Mouse (Mus musculus) heart, adult 2 months (tissue): ENCODE results near the gene Csrp2.

ENCODE experiments used
- CTCF ChIP-seq: fragments of 200-600 bp; IDR thresholded peaks from 2 replicates; pipeline ENCODE4 v1.8.1; 2022; ENCODE audit warnings: antibody characterized with exemption, mild to moderate bottlenecking, moderate library complexity
- EP300 ChIP-seq: fragments of 200-500 bp; IDR thresholded peaks from 2 replicates; pipeline ENCODE4 v1.6.1; 2011; ENCODE audit warnings: low read depth, low read length, control low read depth; ENCODE audit not compliant: insufficient read depth

DNA sequence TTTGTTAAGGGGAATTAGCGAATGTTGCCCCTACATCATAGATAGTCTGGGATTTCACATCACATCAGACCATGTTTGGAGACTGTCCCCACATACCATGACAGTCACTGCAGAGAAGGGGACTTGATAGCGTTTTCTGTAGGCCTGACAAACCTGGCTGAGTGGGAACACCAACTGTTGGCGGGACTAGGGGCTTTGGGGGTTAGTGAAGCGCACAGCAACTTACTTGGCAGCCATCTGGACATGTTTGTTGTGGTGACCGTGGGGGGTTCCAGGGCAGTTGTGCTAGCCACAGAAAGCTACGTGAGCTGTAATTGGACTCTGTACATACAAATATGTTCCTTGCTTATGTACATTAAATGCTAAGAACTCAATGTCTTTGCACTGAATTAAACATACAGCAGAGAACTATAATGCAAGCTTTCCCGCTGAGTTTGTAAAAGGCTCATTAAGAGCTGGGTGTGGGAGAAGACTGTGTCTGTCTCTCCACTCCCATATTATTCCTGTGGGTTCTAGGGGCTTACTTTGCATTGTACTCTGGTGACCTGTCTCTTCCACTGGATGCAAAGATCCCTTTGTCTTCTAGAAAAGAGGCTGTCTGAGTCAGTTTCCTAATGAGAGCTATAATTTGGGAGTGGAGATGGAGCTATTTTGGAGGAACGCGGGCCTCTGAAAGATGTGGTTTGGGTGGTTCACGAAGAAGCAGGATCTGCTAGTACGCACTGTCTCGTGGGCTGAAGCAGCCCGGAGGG lies 11.7 kb downstream of the Csrp2 start:
- TF ChIP-seq CTCF (no peak), EP300 (no peak)
